ENCODE assay signal across 25 mouse cellular contexts in genomic region chr7:11813751-11814150, GRCm38 (mm10). TPM values are rescaled to one million over a fixed set of nuclear protein-coding genes. Genes with fewer than 3 reads are reported as not detected.
"Had no signal": no experiment of that assay in that cellular context is flagged by ENCODE, and none has a peak within 500 bp of the region (broad histone marks: within the 10 kb centered on the region; RNA-seq: fewer than 3 reads in every experiment).

No protein-coding gene starts in this region.

- H3K27ac ChIP-seq: lung, embryonic 15.5 days; macrophage; midbrain, embryonic 13.5 days; midbrain, embryonic 15.5 days; neural tube, embryonic 12.5 days had no signal

- H3K9me3 ChIP-seq: lung, embryonic 15.5 days had no signal

- H3K27me3 ChIP-seq: lung, embryonic 15.5 days; megakaryocyte, embryonic 14.5 days; midbrain, embryonic 13.5 days; midbrain, embryonic 15.5 days; neural tube, embryonic 12.5 days had no signal

- H3K4me1 ChIP-seq: lung, embryonic 15.5 days; megakaryocyte, embryonic 14.5 days; midbrain, embryonic 13.5 days; midbrain, embryonic 15.5 days; neural tube, embryonic 12.5 days had no signal

- H3K36me3 ChIP-seq: lung, embryonic 15.5 days; midbrain, embryonic 13.5 days; midbrain, embryonic 15.5 days; neural tube, embryonic 12.5 days had no signal

- DNase-seq: liver, postnatal 0 days; lung, adult 2 months; lung, postnatal 14 days; lung, postnatal 36 days; right cerebral cortex, postnatal 14 days; thymus, adult 2 months; thymus, postnatal 25 days; thymus, postnatal 4 days had no signal

- H3K9ac ChIP-seq: liver, postnatal 0 days; lung, embryonic 15.5 days; midbrain, embryonic 13.5 days; midbrain, embryonic 15.5 days; neural tube, embryonic 12.5 days had no signal

- H3K4me3 ChIP-seq: lung, embryonic 15.5 days; megakaryocyte, embryonic 14.5 days; midbrain, embryonic 13.5 days; midbrain, embryonic 15.5 days; neural tube, embryonic 12.5 days had no signal

RNA-seq across cellular contexts. Expression of gene Vmn1r74, which starts 20.0 kb away (rescaled TPM):
- total RNA-seq: megakaryocyte progenitor cell, adult 5-6 weeks; midbrain, postnatal 0 days; monocyte, adult 5-6 weeks; neutrophil, adult 5-6 weeks had no signal
- polyA plus RNA-seq: liver, postnatal 0 days; lung, adult 2 months; lung, embryonic 15.5 days; lung, postnatal 0 days; macrophage; midbrain, embryonic 11.5 days; midbrain, embryonic 13.5 days; midbrain, embryonic 15.5 days; midbrain, postnatal 0 days; neural tube, embryonic 12.5 days; neural tube, embryonic 14.5 days; spleen, adult 2 months; stomach, embryonic 14.5 days; stomach, embryonic 16.5 days; thymus, adult 2 months; urinary bladder, adult 2 months had no signal
